Mouse (Mus musculus) retina, postnatal 7 days (tissue): Measurements from ENCODE around the gene Olfr513.

Experiments
- DNase-seq: peaks from one replicate; pipeline ENCODE4 v3.0.0-alpha.2; 2012; ENCODE audit warnings: low read depth, low spot score

Olfr513 gene

DNA sequence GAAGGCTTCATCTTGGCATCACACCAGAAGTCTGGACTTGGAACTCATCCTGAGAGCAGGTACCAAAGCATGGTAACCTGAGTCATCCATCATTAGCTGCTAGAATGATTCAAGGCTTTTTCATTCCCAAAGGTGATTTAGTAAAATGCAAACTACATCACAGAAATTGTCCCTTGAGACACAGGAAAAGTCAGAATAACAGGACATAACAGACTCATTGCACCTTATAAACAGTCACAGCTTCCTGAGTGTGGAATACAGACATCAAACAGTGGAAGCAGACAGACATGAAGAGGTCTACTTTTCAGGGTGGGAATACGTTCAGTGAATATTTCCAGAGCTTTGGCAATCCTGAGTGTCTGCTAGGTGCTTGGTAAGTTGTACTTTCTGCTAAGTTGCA, at the start of gene Olfr513:
TSS of gene Olfr513 (plus strand) at position 301 of the 400 bp plus-strand sequence.
- no peak for DNase-seq

DNA sequence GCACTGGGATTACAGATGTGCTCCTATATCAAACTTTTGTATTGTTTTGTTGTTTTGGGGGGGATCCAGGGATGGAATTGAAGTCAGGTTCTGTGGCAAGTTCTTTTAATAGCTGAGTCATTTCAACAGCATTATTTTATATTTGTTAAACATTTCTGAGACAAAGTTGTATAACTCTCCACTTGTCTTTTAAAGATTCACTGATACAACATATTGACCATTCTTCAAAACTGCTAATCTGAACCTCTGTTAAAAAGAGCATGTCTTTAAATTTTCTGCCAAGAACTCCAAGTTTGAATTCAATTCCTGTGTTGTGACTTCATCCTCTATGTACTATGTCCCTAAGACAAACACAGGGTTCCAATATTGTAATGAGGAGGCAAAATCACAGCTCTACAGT, 37.8 kb upstream of the Olfr513 start, which contains the start of gene Olfr512:
TSS of gene Olfr512 (plus strand) at position 301 of the 400 bp plus-strand sequence.
- DNase-seq, result no peak

DNA sequence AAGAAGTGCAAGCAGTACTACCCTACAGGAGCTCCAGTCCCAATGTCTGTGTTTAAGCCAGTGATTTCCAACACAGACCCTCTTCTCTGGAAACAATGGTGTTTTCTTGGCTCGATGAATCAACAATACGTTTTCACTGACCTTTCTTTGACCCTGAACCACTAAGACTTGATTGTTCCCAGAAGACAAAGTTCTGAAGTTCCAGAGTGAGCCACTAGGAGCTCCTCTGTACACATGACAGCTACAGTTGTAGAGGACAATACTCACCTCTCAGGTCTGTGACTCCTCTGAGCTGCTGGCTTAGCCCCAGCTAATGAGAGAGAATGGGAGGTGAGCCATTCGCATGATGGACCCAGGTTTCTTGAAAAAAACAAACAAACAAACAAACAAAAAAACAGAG, 9.6 kb downstream of the Olfr513 start:
- DNase-seq, result no peak

DNA sequence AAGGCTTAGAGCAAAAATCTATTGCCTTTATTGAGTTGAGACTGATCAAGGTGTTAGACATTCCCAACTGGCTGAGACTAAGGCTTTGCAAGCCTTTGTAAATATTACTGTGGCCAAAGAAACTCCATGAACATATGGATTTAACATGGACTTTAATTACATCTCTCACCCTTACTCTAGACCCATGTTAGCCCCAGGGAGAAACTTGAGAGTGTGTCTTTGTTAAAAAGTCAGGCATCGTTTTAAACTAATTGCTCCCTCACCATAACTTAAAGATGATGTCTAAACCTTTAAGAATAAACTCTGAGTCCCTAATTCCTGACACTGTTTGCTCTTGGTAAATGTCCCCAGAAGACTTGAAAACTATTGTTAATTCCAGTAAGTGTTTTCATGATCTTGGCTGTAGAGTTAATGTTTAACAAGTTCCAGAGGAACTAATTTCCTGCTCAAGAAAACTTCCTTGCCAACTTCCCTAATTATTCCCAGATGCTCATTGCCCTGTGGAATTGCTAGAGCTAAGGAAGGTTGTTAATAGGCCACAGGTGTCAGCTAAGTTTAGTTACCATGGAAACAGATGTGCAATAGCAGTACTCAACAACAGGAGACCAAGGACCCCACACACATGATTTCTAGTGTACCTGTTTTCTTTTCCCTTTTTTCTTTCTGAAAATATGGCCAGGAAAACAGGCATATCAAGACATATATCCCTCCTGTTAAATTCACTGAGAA, 46.6 kb downstream of the Olfr513 start:
- no peak for DNase-seq
